Mouse (Mus musculus) R1 (cell line): ENCODE data around the gene Kcnmb1.

Source experiments
- DNase-seq: peaks from one replicate; pipeline ENCODE4 v3.0.0-alpha.2; 2018; ENCODE audit warnings: low read depth, low spot score

Kcnmb1 gene

GRCm38 (mm10) chr11:33944067-33944785 is 18.6 kb upstream of the Kcnmb1 start:
- DNase-seq, result peak; percentile 82

- peak; percentile 69 for DNase-seq
These were observed 18.0 kb upstream of the Kcnmb1 start for GRCm38 (mm10) chr11:33944786-33945328.

- no peak for DNase-seq
These were observed 16.3 kb upstream of the Kcnmb1 start for GRCm38 (mm10) chr11:33946501-33946900.

- DNase-seq, result no peak
These were observed 11.7 kb upstream of the Kcnmb1 start for GRCm38 (mm10) chr11:33951155-33951554.

- no peak for DNase-seq
These were observed 10.9 kb upstream of the Kcnmb1 start for GRCm38 (mm10) chr11:33951684-33952625.

- no peak for DNase-seq
These were observed 6.8 kb upstream of the Kcnmb1 start for GRCm38 (mm10) chr11:33955982-33956381.

GRCm38 (mm10) chr11:33956623-33957022 is 6.2 kb upstream of the Kcnmb1 start:
- DNase-seq, result no peak

- DNase-seq, result no peak
These were observed 5.2 kb upstream of the Kcnmb1 start for GRCm38 (mm10) chr11:33957595-33957994.

GRCm38 (mm10) chr11:33958713-33959112 is 4.1 kb upstream of the Kcnmb1 start:
- peak; percentile 85 for DNase-seq

GRCm38 (mm10) chr11:33962178-33962577 is 635 bp upstream of the Kcnmb1 start:
- no peak for DNase-seq

GRCm38 (mm10) chr11:33965380-33965779 is 2.6 kb downstream of the Kcnmb1 start:
- DNase-seq, result no peak

GRCm38 (mm10) chr11:33967708-33968107 is 4.9 kb downstream of the Kcnmb1 start:
- DNase-seq, result no peak

- no peak for DNase-seq
These were observed 6.4 kb downstream of the Kcnmb1 start for GRCm38 (mm10) chr11:33969199-33969598.

GRCm38 (mm10) chr11:33972114-33972513 is 9.3 kb downstream of the Kcnmb1 start:
- no peak for DNase-seq

- DNase-seq, result no peak
These were observed 11.7 kb downstream of the Kcnmb1 start for GRCm38 (mm10) chr11:33974341-33975040.

GRCm38 (mm10) chr11:33975121-33975520 is 12.3 kb downstream of the Kcnmb1 start:
- no peak for DNase-seq

- no peak for DNase-seq
These were observed 17.3 kb downstream of the Kcnmb1 start for GRCm38 (mm10) chr11:33980146-33980545.

- DNase-seq, result no peak
These were observed 23.7 kb downstream of the Kcnmb1 start for GRCm38 (mm10) chr11:33986525-33986924.

- DNase-seq, result no peak
These were observed 27.2 kb downstream of the Kcnmb1 start for GRCm38 (mm10) chr11:33990002-33990401.

GRCm38 (mm10) chr11:33992938-33993337 is 30.1 kb downstream of the Kcnmb1 start, which contains the start of gene Kcnip1:
Gene Kcnip1, minus strand, starts transcription at chr11:33993152.
- DNase-seq, result no peak

GRCm38 (mm10) chr11:33993496-33993895 is 30.7 kb downstream of the Kcnmb1 start:
- DNase-seq, result no peak

- no peak for DNase-seq
These were observed 35.4 kb downstream of the Kcnmb1 start for GRCm38 (mm10) chr11:33998244-33998643.
